ENCODE assay signal across 12 mouse cellular contexts in the genomic region with DNA sequence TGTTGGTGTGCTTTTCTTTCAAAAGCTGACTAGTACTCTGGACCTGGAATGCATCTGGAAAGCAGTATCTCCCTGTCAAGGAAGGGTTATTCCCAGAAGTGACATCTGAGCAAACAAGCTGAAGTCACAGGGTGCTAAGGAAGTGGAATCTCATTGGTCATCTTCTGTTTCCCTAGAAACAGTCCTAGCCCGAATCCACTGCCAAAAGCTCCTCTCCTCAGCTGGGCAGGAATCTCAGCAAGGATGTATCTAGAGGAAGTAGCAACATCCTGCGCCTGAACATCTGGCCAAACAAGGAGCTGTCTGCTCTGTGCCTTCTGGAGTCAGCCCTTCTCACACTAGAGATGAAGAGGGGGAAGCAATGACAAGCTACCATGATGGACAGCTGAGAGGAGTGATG. TPM values are rescaled to one million over a fixed set of nuclear protein-coding genes. Genes with fewer than 3 reads are reported as not detected.
DNase-seq lines count a peak whose midpoint lies in the region; ATAC-seq and TF ChIP-seq lines count a peak whose summit lies in the region.
"Had no signal": no experiment of that assay in that cellular context is flagged by ENCODE, and none has a peak within 500 bp of the region (broad histone marks: within the 10 kb centered on the region; RNA-seq: fewer than 3 reads in every experiment).

No protein-coding gene starts in this region.

- TF ChIP-seq POLR2A in kidney, adult 2 months (IDR thresholded peaks at IDR 0.05; ENCODE audit: low read depth, low read length): no peak

- WGBS in kidney, adult 2 months: 48% methylated on average over 2 of the region's 2 CpGs
- WGBS in stomach, embryonic 14.5 days: 34% methylated on average over 2 of the region's 2 CpGs
- WGBS in stomach, postnatal 0 days: 51% methylated on average over 2 of the region's 2 CpGs

- H3K27ac ChIP-seq in kidney, adult 2 months (ENCODE audit: insufficient read depth, low read depth, low read length): no peak overlapping the region
- H3K27ac ChIP-seq in stomach, embryonic 14.5 days (ENCODE audit: low read length): no peak overlapping the region
- H3K27ac ChIP-seq in stomach, postnatal 0 days (replicated peaks): no peak overlapping the region
- H3K27ac ChIP-seq: forebrain, embryonic 12.5 days; neural tube, embryonic 13.5 days had no signal

- H3K9ac ChIP-seq in stomach, embryonic 14.5 days (replicated peaks; ENCODE audit: low read depth, low read length): no peak overlapping the region
- no peak overlapping the region for H3K9ac ChIP-seq in stomach, postnatal 0 days (ENCODE audit: low read length)
- H3K9ac ChIP-seq: forebrain, embryonic 12.5 days; neural tube, embryonic 13.5 days had no signal

- H3K4me1 ChIP-seq in kidney, adult 2 months (ENCODE audit: control insufficient read depth, insufficient read depth, low read length): no peaks in the 10 kb centered on the region
- no peaks in the 10 kb centered on the region for H3K4me1 ChIP-seq in stomach, embryonic 14.5 days (ENCODE audit: control insufficient read depth, insufficient read depth, low read length)
- no peaks in the 10 kb centered on the region for H3K4me1 ChIP-seq in stomach, postnatal 0 days (replicated peaks; ENCODE audit: control insufficient read depth, insufficient read depth)

- no peaks in the 10 kb centered on the region for H3K36me3 ChIP-seq in kidney, adult 2 months (ENCODE audit: control insufficient read depth, insufficient read depth, low read length)
- H3K36me3 ChIP-seq in stomach, embryonic 14.5 days (ENCODE audit: control insufficient read depth, insufficient read depth, low read length): no peaks in the 10 kb centered on the region
- H3K36me3 ChIP-seq in stomach, postnatal 0 days (ENCODE audit: control insufficient read depth, insufficient read depth, low read length): no peaks in the 10 kb centered on the region
- H3K36me3 ChIP-seq: forebrain, embryonic 12.5 days; neural tube, embryonic 13.5 days had no signal

- 0 out of 2 replicates have a peak, but pooled peaks have one; percentile 4 for ATAC-seq in stomach, embryonic 14.5 days (ENCODE audit: insufficient number of reproducible peaks, insufficient read depth, low FRiP score, low read depth)
- ATAC-seq in stomach, postnatal 0 days (ENCODE audit: low FRiP score, low TSS enrichment): no peak

- no peak overlapping the region for H3K4me2 ChIP-seq in stomach, embryonic 14.5 days (replicated peaks; ENCODE audit: low read depth, low read length)
- no peak overlapping the region for H3K4me2 ChIP-seq in stomach, postnatal 0 days (replicated peaks; ENCODE audit: low read depth)
- H3K4me2 ChIP-seq: forebrain, embryonic 12.5 days; neural tube, embryonic 13.5 days had no signal

- intact Hi-C loops in heart, postnatal 10 days (cut with DNase I): no loop called here

- no peak for TF ChIP-seq CTCF in kidney, adult 2 months (conservative IDR thresholded peaks at IDR 0.05; ENCODE audit: insufficient read depth, insufficient read length, low read depth, low read length)
- TF ChIP-seq CTCF in stomach, postnatal 0 days (IDR thresholded peaks at IDR 0.05; ENCODE audit: low read depth): no peak

- H3K4me3 ChIP-seq in kidney, adult 2 months (ENCODE audit: insufficient read depth, low read depth, low read length): no peak overlapping the region
- no peak overlapping the region for H3K4me3 ChIP-seq in stomach, embryonic 14.5 days (ENCODE audit: low read depth, low read length)
- H3K4me3 ChIP-seq in stomach, postnatal 0 days (ENCODE audit: low read depth, low read length): no peak overlapping the region
- H3K4me3 ChIP-seq: forebrain, embryonic 12.5 days; neural tube, embryonic 13.5 days had no signal

- no peaks in the 10 kb centered on the region for H3K27me3 ChIP-seq in kidney, adult 2 months (replicated peaks; ENCODE audit: control insufficient read depth, insufficient read depth, low read length)
- H3K27me3 ChIP-seq in stomach, embryonic 14.5 days (ENCODE audit: control insufficient read depth, insufficient read depth, low read length): no peaks in the 10 kb centered on the region
- H3K27me3 ChIP-seq in stomach, postnatal 0 days (ENCODE audit: control insufficient read depth, insufficient read depth, low read length): no peaks in the 10 kb centered on the region
- H3K27me3 ChIP-seq: forebrain, embryonic 12.5 days; neural tube, embryonic 13.5 days had no signal

- TF ChIP-seq EP300 in stomach, postnatal 0 days (optimal IDR thresholded peaks at IDR 0.05): no peak

- no peaks in the 10 kb centered on the region for H3K9me3 ChIP-seq in stomach, embryonic 14.5 days (ENCODE audit: control insufficient read depth, low read depth, low read length)
- no peaks in the 10 kb centered on the region for H3K9me3 ChIP-seq in stomach, postnatal 0 days (ENCODE audit: control insufficient read depth, low read length)
- H3K9me3 ChIP-seq: forebrain, embryonic 12.5 days; neural tube, embryonic 13.5 days had no signal

- DNase-seq in kidney, adult 2 months: peak; percentile 23
- DNase-seq in kidney, adult 8-10 months: no peak
- DNase-seq in stomach, postnatal 0 days (ENCODE audit: low spot score): no peak
- DNase-seq in heart, postnatal 10 days: peak; percentile 19 to 32
- DNase-seq in layer of hippocampus, postnatal 14 days (ENCODE audit: low spot score in 2 of 2): no peak
- no peak for DNase-seq in left cerebral cortex, adult 9 months (ENCODE audit: low spot score in 2 of 2)
- DNase-seq: right cerebral cortex, postnatal 25 days had no signal

RNA-seq across cellular contexts. Expression of a gene that starts 18.4 kb away (rescaled TPM):
- polyA plus RNA-seq in kidney, adult 2 months (2012; rRNA removed): 0.13 and 0.14 TPM in 2 replicates
- 1.2 and 1.7 TPM in 2 replicates for polyA plus RNA-seq in stomach, embryonic 14.5 days (2014; fragmentation: Nextera tagmentation; extraction: Ambion mirVana)
- polyA plus RNA-seq in stomach, postnatal 0 days (2015; fragmentation: Nextera tagmentation; extraction: Ambion mirVana): 1.2 and 1.4 TPM in 2 replicates
- total RNA-seq in heart, postnatal 10 days (2021): under 1 TPM; 0.57 to 0.96 TPM
- total RNA-seq in layer of hippocampus, postnatal 14 days (2021): under 1 TPM; 0.55 to 0.90 TPM
- total RNA-seq: granulocyte monocyte progenitor cell, adult 5-6 weeks; megakaryocyte progenitor cell, adult 5-6 weeks had no signal
- polyA plus RNA-seq: forebrain, embryonic 12.5 days had no signal

RNA-seq across cellular contexts. Expression of a gene that starts 35.0 kb away (rescaled TPM):
- polyA plus RNA-seq in kidney, adult 2 months (2012; rRNA removed): 3.3 and 3.8 TPM in 2 replicates
- polyA plus RNA-seq in stomach, embryonic 14.5 days (2014; fragmentation: Nextera tagmentation; extraction: Ambion mirVana): 30.7 and 32.1 TPM in 2 replicates
- polyA plus RNA-seq in stomach, postnatal 0 days (2015; fragmentation: Nextera tagmentation; extraction: Ambion mirVana): 11.9 and 12.7 TPM in 2 replicates
- total RNA-seq in heart, postnatal 10 days (2021): 10 to 100 TPM; 21.6 TPM
- total RNA-seq in layer of hippocampus, postnatal 14 days (2021): 10 to 100 TPM; 23.1 to 26.7 TPM

Comparison
In these comparisons a context has a peak if more than half of its experiments do, and no peak if none do; other contexts are left out.
1. DNase-seq: peak in kidney, adult 2 months (single experiment) and heart, postnatal 10 days (2 of 2); none in kidney, adult 8-10 months (0 of 2), stomach, postnatal 0 days (single experiment), layer of hippocampus, postnatal 14 days (0 of 2) and left cerebral cortex, adult 9 months (0 of 2).